Mouse (Mus musculus): ENCODE results near the gene Slc35e2. TPM values are rescaled to one million over a fixed set of nuclear protein-coding genes. Genes with fewer than 3 reads are reported as not detected.
"Not testable (repeated sequence)": the region's sequence is repeated elsewhere in the genome, so short reads cannot be mapped to it uniquely, and the experiment has no call there.

The Slc35e2 gene
- polyA plus RNA-seq, 1 experiment from 2014 or later = 7.0 TPM

GRCm38 (mm10) chr4:155602753-155603152 lies 1.5 kb downstream of the Slc35e2 start:
- Histone ChIP-seq H3K9me3 (no peaks in the 10 kb centered on the region), H3K36me3 (0 out of 2 replicates have a peak, but pooled peaks cover 5% of the 10 kb centered on the region), H3K27me3 (replicated peaks) (no peaks in the 10 kb centered on the region), H3K4me3 (replicated peaks) (peak overlapping the region; percentile 85), H3K4me2 (replicated peaks) (peak overlapping the region; percentile 89), H3K27ac (no peak overlapping the region), H3K9ac (no peak overlapping the region), H3K4me1 (replicated peaks) (no peaks in the 10 kb centered on the region)
- ATAC-seq = no peak
- 78% methylated on average over 1 of the region's 1 CpGs for WGBS

DNA sequence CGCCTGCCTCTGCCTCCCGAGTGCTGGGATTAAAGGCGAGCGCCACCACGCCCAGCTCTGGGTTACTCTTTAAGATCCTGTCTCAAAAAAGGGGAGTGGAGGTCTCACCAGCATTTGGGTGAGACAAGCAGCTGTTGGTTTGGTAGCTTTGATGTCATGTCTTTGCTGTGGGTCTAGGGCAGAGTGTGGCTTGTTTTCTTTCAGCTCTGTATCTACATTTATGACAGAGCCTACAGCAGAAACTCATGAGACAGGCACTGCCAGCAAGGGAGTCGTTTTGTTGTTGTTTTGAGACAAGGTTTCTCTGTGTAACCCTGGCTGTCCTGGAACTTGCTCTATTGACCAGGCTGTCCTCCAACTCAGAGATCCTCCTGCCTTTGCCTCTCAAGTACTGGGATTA lies 2.6 kb downstream of the Slc35e2 start:
- H3K27me3 ChIP-seq (replicated peaks) = no peaks in the 10 kb centered on the region
- H3K36me3 ChIP-seq = 0 out of 2 replicates have a peak, but pooled peaks cover 5% of the 10 kb centered on the region
- no peak overlapping the region for H3K4me2 ChIP-seq (replicated peaks)
- no peaks in the 10 kb centered on the region for H3K9me3 ChIP-seq
- no peak overlapping the region for H3K27ac ChIP-seq
- no peak for ATAC-seq
- no peak overlapping the region for H3K9ac ChIP-seq
- H3K4me1 ChIP-seq (replicated peaks) = no peaks in the 10 kb centered on the region
- no peak overlapping the region for H3K4me3 ChIP-seq (replicated peaks)
- WGBS = 92% methylated on average over 6 of the region's 6 CpGs

GRCm38 (mm10) chr4:155605132-155605531 lies 3.9 kb downstream of the Slc35e2 start:
- no peak overlapping the region for H3K27ac ChIP-seq
- H3K4me1 ChIP-seq (replicated peaks) = no peaks in the 10 kb centered on the region
- ATAC-seq = no peak
- no peak overlapping the region for H3K4me3 ChIP-seq (replicated peaks)
- H3K9me3 ChIP-seq = no peaks in the 10 kb centered on the region
- whole genome bisulfite sequencing = 78% methylated on average over 4 of the region's 4 CpGs
- H3K36me3 ChIP-seq = 0 out of 2 replicates have a peak, but pooled peaks cover 6% of the 10 kb centered on the region
- no peak overlapping the region for H3K4me2 ChIP-seq (replicated peaks)
- H3K27me3 ChIP-seq (replicated peaks) = no peaks in the 10 kb centered on the region
- no peak overlapping the region for H3K9ac ChIP-seq

- Histone ChIP-seq H3K4me2 (replicated peaks) (no peak overlapping the region), H3K27ac (no peak overlapping the region), H3K4me3 (replicated peaks) (no peak overlapping the region), H3K9me3 (no peaks in the 10 kb centered on the region), H3K27me3 (replicated peaks) (no peaks in the 10 kb centered on the region), H3K9ac (no peak overlapping the region), H3K4me1 (replicated peaks) (no peaks in the 10 kb centered on the region), H3K36me3 (peaks cover 15% of the 10 kb centered on the region; the same call in 1 of the 2 replicates)
- 54% methylated on average over 2 of the region's 2 CpGs for WGBS
- no peak for ATAC-seq
Observed at GRCm38 (mm10) chr4:155606825-155607224, 5.6 kb downstream of the Slc35e2 start.

DNA sequence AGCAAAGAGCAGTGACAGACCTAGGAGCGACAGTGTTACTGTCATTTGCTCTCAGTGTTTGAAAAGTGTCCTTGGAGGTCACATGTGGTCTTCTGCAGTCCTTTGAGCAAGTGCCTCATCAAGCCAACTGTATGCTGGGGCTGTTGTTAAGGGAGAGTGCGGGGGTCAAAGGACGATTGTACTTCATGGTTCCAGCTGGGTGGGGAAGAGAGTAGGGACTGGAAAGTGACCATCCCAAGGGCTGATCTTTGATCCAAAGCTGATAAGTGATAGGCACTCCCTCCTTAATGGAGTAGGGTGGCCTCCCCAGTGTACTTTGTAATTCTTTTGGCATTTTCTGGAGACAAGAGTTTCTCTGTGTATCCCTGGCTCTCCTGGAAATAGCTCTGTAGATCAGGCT lies 10.6 kb downstream of the Slc35e2 start:
- no peaks in the 10 kb centered on the region for H3K9me3 ChIP-seq
- 91% methylated on average over 3 of the region's 3 CpGs for WGBS
- H3K4me2 ChIP-seq (replicated peaks) = no peak overlapping the region
- H3K9ac ChIP-seq = no peak overlapping the region
- ATAC-seq = peak; percentile 73
- peaks cover 31% of the 10 kb centered on the region for H3K36me3 ChIP-seq
- H3K4me3 ChIP-seq (replicated peaks) = no peak overlapping the region
- no peaks in the 10 kb centered on the region for H3K27me3 ChIP-seq (replicated peaks)
- 0 out of 2 replicates have a peak overlapping the region, but pooled peaks have one; percentile 17 for H3K27ac ChIP-seq
- H3K4me1 ChIP-seq (replicated peaks) = no peaks in the 10 kb centered on the region

DNA sequence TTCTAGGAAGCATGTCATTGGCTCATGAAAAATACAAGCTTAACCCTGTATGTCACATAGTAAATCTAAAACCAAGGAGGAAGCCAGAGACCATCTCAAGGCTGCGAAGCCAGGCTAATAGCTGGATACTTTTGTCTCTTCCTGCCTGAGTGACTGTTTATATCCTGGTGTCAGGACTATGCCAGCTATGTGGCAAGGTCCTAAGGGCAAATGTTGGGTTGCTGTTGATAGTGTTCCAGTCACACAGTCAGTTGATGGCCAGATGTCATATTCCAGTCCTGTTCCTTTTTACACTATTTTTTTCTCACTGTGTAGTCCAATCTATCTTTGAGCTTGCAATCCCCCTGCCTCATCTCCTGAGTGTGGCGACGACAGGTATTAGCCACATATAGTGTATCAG lies 12.0 kb downstream of the Slc35e2 start:
- 94% methylated on average over 3 of the region's 3 CpGs for WGBS
- Histone ChIP-seq H3K4me1 (replicated peaks) (no peaks in the 10 kb centered on the region), H3K4me3 (replicated peaks) (no peak overlapping the region), H3K36me3 (peaks cover 38% of the 10 kb centered on the region), H3K9me3 (no peaks in the 10 kb centered on the region), H3K9ac (no peak overlapping the region), H3K4me2 (replicated peaks) (no peak overlapping the region), H3K27me3 (replicated peaks) (no peaks in the 10 kb centered on the region), H3K27ac (no peak overlapping the region)
- no peak for ATAC-seq

- H3K4me2 ChIP-seq (replicated peaks) = no peak overlapping the region
- no peaks in the 10 kb centered on the region for H3K4me1 ChIP-seq (replicated peaks)
- H3K9me3 ChIP-seq = no peaks in the 10 kb centered on the region
- WGBS = 92% methylated on average over 5 of the region's 5 CpGs
- H3K4me3 ChIP-seq (replicated peaks) = no peak overlapping the region
- peaks cover 38% of the 10 kb centered on the region for H3K36me3 ChIP-seq
- H3K9ac ChIP-seq = no peak overlapping the region
- H3K27me3 ChIP-seq (replicated peaks) = no peaks in the 10 kb centered on the region
- ATAC-seq = 0 out of 2 replicates have a peak, but pooled peaks have one; percentile 23
- H3K27ac ChIP-seq = no peak overlapping the region
Observed at GRCm38 (mm10) chr4:155618321-155618720, 17.1 kb downstream of the Slc35e2 start.

DNA sequence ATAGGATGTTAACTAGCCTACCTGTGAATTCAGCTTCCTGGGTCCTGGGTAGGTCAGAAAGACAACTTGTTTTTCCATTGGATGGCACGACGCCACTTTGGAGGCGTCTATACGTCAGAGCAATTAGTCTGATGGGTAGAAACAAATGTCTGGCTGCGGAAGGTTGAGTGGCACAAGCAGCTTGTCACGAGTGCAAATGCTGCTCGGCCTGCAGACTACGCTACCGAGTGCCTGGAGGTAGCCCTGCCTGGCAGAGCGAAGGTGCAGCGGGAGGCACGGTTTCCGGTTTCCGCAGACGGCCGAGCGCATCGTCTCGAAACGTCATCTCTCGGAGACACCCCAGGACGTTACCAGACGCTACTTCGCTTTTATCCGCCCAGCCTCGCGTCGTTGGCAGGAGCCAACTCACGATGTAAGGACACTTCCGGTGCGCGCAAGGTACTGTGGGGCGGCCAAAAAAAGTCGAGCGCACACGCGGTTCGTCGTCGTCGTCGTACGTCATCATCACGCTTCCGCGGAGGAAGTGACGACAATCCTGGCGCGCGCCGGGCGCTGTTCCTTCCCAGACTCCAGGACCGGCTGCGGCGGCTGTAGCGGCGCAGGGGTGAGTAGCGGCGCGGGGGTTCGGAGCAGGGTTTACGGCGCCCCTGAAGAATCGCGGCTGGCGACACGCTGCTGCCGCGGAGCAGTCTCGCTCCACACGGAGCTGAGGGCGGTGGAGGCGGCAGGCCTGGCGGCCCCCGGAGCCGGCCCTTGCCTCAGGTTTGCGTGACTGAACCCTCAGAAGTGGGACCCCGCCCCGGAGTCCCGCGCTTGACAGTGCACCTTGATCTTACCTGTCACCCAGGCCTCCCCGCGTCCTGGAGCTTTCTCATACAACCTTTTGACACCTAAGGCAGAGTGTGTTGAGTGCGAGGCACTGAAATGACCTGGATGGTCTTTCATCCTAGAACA lies 23.4 kb downstream of the Slc35e2 start, which contains the start of gene Cdk11b:
TSS of gene Cdk11b (plus strand) at position 517 of the 954 bp plus-strand sequence.
- Histone ChIP-seq H3K4me2 (replicated peaks) (peak within 1 kb of the TSS; percentile 63), H3K27me3 (replicated peaks) (no peaks in the 10 kb centered on the region), H3K36me3 (peaks cover 12% of the 10 kb centered on the region; the same call in 1 of the 2 replicates), H3K9ac (peak within 1 kb of the TSS; percentile 85), H3K9me3 (no peaks in the 10 kb centered on the region), H3K4me1 (replicated peaks) (peaks cover 3% of the 10 kb centered on the region; the same call in 1 of the 2 replicates), H3K4me3 (replicated peaks) (peak within 1 kb of the TSS; percentile 100), H3K27ac (peak within 1 kb of the TSS; percentile 90)
- under 1% methylated on average over 84 of the region's 84 CpGs for WGBS
- peak; percentile 100 for ATAC-seq

DNA sequence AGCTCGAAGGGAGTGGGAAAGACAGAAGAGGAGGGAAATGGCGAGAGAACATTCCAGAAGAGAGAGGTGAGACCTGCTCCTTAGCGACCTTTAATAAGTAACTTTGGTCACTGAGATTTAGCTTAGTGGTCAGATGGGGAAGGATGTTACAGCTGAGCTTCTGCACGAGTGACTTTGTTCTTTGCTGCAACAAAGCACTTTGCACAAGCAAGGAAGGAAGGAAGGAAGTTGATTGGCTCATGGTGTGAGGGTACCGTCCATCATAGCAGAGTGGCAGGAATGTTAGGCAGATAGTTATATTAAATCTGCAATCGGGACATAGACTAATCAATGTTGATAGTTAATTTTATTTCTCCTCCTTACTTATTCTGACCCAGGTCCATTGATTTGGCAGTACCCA lies 29.1 kb downstream of the Slc35e2 start:
- Histone ChIP-seq H3K9ac (no peak overlapping the region), H3K27ac (no peak overlapping the region), H3K4me2 (replicated peaks) (no peak overlapping the region), H3K36me3 (peaks cover 37% of the 10 kb centered on the region), H3K4me3 (replicated peaks) (no peak overlapping the region), H3K4me1 (replicated peaks) (no peaks in the 10 kb centered on the region), H3K9me3 (no peaks in the 10 kb centered on the region), H3K27me3 (replicated peaks) (no peaks in the 10 kb centered on the region)
- ATAC-seq = no peak
- 82% methylated on average over 6 of the region's 6 CpGs for whole genome bisulfite sequencing

- Histone ChIP-seq H3K4me2 (replicated peaks) (no peak overlapping the region), H3K9ac (no peak overlapping the region), H3K27ac (peak overlapping the region; percentile 29), H3K9me3 (no peaks in the 10 kb centered on the region), H3K27me3 (replicated peaks) (no peaks in the 10 kb centered on the region), H3K36me3 (peaks cover 41% of the 10 kb centered on the region), H3K4me1 (replicated peaks) (no peaks in the 10 kb centered on the region), H3K4me3 (replicated peaks) (no peak overlapping the region)
- ATAC-seq = peak; percentile 96
Observed at GRCm38 (mm10) chr4:155635766-155636499, 34.7 kb downstream of the Slc35e2 start.

GRCm38 (mm10) chr4:155643531-155643930 lies 42.3 kb downstream of the Slc35e2 start:
- Histone ChIP-seq H3K27ac (no peak overlapping the region), H3K36me3 (peaks cover 50% of the 10 kb centered on the region), H3K27me3 (replicated peaks) (no peaks in the 10 kb centered on the region), H3K4me2 (replicated peaks) (no peak overlapping the region), H3K9ac (no peak overlapping the region), H3K4me3 (replicated peaks) (no peak overlapping the region), H3K4me1 (replicated peaks) (no peaks in the 10 kb centered on the region), H3K9me3 (no peaks in the 10 kb centered on the region)
- WGBS = 59% methylated on average over 1 of the region's 1 CpGs
- peak; percentile 58 for ATAC-seq

DNA sequence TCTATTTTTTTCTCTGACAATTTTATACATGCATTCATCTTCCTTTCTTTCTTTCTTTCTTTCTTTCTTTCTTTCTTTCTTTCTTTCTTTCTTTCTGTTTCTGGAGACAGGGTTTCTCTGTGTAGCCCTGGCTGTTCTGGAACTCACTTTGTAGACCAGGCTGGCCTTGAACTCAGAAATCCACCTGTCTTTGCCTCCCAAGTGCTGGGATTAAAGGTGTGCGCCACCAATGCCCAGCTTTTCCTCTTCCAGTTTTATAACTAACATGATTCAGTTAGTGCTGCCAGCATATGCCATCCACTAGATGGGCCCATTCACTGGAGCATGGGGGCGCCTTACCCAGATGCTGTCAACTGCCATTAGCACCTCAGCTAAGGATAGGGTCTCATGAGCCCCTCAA lies 44.1 kb downstream of the Slc35e2 start, which contains the start of gene Gm10563:
TSS of gene Gm10563 (minus strand) at position 101 of the 400 bp plus-strand sequence.
- not testable (repeated sequence) for H3K27ac ChIP-seq; H3K4me1 ChIP-seq (replicated peaks); H3K4me2 ChIP-seq (replicated peaks); H3K9ac ChIP-seq; H3K4me3 ChIP-seq (replicated peaks); ATAC-seq; H3K27me3 ChIP-seq (replicated peaks); H3K9me3 ChIP-seq
- peaks cover 54% of the 10 kb centered on the region for H3K36me3 ChIP-seq
- 93% methylated on average over 2 of the region's 2 CpGs for WGBS
